Mouse (Mus musculus) 3T3-L1 (cell line): ENCODE data around the gene Hs3st3b1.

ENCODE experiments used
- DNase-seq: peaks from one replicate; pipeline ENCODE4 v3.0.0-alpha.2; 2015; ENCODE audit warnings: low read depth, low spot score

Hs3st3b1 gene

DNA sequence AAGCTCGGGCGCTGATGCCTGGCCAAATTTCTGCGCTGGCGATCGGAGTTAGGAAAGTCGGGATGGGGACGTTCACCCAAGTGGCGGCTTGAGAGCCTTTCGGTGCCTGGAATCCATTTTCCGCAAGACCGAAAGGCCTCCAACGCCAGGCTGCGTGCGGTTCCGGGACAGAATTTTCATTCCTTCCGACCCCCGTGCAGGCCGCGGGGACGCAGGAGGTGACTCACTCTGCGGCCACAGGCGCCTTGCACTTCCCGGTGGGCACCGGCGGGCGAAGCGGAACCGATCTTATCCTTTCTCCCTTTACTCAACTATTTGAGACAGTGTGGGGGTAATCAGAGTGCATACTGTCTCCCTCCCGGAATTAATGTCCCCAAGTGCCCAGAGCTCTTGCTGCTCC lies 1.3 kb upstream of the Hs3st3b1 start:
- no peak for DNase-seq

- no peak for DNase-seq
These were observed 792 bp downstream of the Hs3st3b1 start for GRCm38 (mm10) chr11:63921044-63921951.

DNA sequence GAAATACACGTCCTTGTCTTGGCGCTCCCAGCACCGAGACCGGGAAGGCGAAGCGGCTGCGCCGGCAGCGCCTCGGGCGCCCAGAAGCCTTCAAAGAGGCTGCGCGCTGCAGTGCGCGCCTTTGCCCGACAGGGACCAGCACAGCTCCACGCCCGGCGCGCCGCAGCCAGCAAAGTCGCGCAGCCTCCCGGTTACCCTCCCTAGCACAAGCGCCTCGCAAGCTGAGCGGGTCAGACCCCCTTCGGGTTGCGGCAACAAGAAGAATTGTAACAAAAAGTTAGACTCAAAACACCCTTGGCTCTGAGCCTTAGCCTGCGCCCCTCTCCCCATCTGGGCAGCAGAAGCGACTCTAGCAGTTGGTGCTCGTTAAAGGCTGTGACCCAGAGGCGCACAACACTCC lies 1.6 kb downstream of the Hs3st3b1 start:
- DNase-seq = no peak

GRCm38 (mm10) chr11:63919211-63920098 lies 2.6 kb downstream of the Hs3st3b1 start:
- DNase-seq = no peak

GRCm38 (mm10) chr11:63918321-63919105 lies 3.6 kb downstream of the Hs3st3b1 start:
- DNase-seq = no peak

DNA sequence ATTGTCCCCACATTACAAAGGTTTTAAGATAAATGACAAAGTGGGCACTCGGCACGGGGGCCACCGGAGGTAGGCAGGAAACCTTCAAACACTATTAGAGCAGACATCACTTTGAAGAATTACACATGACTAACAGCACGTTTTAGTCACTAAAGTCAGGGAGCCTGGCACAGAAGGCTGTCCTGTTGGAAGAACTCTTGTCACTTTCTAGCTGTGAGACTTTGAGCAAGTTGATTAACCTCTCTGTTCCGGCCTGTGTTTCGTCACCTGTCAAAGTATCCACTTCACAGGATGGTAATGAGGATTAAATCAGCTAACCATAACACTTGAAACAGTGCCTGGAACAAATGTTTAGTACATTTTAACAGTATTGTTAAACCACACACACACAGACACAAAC lies 4.5 kb downstream of the Hs3st3b1 start:
- no peak for DNase-seq

GRCm38 (mm10) chr11:63914388-63914787 lies 7.7 kb downstream of the Hs3st3b1 start:
- DNase-seq = no peak

DNA sequence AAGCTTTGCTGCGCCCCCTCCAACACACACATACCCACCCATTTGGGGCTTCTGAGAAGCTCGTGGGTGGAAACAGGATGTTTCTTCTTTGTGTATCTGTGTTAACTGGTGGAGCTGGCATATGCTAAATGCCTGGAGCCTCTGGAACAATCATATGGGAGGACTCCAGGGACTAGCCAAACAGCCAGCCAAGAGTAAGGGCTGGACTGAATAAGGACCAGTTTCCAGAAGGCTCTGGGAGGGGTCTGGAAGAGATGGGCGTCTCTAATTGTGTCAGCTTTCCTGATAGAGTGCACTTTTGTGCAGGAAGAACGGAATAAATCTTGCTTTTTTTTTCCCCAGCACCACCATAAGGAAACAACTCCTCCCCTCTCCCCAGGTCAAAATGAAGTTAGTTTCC lies 8.2 kb downstream of the Hs3st3b1 start:
- no peak for DNase-seq

- no peak for DNase-seq
These were observed 11.1 kb downstream of the Hs3st3b1 start for GRCm38 (mm10) chr11:63911001-63911400.

DNA sequence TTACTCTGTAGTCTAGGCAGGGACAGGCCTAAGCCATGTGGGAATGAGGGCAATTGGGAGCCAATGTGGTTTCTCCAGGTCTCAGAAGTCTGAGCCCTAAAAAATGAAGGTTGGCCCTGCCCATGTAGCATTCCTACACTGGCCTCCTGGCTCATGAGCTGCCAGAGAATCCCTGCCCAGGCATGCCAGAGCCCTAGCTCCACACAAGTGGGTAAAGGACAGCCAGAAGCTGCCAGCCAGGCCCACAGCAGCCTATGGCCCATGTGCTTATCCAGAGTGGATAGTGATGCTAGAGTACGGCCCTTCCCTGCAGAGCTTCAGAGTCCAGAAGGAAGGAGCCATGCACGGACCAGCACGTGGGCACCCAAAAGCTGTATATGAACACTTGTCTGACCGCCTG lies 12.1 kb downstream of the Hs3st3b1 start:
- DNase-seq = no peak

DNA sequence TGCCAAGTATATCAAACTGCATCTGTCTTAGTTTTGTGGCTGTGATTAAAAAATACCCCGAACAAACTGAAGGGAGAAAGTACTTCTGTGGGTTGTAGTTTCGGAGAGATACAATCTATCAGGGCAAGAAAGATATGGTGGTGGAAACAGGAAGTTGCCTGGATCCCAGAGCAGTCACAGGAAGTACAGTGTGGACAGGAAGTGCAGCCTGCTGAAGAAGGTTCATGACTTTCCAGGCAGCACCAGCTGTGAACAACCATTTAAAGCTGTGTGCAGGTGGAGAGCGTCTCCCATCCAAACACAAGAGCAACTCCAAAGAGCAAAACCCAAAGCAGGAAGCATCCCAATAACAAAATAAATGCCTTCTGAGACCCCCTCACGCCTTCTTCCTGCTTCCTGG lies 13.6 kb downstream of the Hs3st3b1 start:
- no peak for DNase-seq

GRCm38 (mm10) chr11:63906552-63907353 lies 15.3 kb downstream of the Hs3st3b1 start:
- DNase-seq = no peak

DNA sequence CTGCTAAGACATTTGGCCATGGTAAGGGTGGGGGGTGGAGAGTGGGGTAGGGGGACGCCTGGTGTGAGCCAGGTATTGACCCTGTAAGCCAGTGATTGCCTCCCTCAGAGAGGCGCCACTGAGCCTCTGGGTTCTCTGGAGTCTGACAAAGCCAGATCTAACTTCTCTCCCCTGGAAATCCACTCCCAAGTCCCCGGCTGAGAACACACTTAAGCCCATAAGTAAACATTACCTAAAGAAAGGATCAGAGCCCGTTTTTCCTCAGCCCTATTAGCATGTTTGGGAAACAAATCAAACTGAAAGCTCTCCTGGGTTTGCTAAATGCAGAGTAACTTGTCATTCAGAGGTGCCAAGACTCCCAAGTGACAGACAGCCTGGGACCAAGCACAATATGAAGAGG lies 17.3 kb downstream of the Hs3st3b1 start:
- DNase-seq = no peak

DNA sequence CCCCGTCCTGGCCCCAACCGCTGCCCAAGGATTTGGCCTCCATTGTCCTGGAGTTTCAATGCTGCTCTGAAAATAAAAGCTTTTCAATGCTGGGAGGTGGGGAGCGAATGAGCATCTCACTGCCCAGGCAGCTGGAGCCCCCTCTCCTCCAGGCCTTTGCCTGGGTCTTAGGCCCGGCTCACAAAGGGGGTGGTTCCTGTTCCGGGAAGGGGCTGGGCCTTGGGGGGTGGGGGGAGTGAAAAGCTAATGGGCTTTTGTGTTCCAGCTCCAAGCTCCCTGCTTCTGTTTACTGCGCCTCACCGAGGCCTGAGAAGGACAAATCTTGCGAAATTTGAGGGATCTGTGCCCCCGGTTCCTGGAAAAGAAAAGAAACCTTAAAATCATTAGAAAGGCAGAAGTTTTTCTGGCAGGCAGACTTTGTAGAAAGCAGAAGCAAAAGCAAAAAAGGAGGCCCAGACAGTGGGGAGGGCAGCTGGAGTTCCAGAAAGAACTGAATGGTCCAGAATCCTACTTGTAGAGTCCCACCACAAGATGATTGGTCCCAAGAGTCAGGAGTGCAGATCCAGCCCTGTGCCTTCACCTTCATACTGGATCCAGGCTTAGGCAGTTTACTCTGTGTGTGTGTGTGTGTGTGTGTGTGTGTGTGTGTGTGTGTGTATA lies 23.5 kb downstream of the Hs3st3b1 start:
- DNase-seq = no peak

DNA sequence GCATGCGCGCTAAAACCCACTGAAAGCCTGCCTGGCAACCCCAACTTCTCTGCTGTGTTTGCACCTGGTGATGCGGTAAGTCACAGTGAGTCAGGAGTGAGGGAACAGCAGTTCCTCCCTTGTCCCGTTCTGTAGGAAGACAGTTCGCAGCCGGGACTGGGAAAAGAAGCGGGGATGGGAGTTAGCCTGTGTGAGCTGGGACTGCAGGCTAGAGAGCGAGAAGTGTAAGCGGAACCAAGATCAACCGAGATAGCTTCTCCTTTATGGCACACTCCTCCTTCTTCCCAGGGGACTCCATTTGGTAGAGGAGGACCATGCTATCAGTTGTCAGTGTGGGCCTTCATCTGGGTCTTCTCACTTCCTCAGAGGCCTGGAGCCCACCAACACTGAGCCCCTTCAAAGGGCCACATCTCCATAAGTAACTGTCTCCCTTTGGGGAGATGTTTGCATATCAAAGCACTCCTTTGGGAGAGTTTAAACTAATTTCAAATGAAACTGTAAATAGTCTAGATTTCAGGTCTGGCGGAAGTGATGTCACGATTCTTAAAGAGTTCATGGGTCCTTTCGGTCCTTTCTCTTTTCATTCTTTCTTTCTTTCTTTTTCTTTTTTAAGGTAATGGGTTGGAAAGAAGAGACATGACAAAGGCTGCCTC lies 24.1 kb downstream of the Hs3st3b1 start:
- DNase-seq = no peak

GRCm38 (mm10) chr11:63897011-63897410 lies 25.1 kb downstream of the Hs3st3b1 start:
- no peak for DNase-seq

DNA sequence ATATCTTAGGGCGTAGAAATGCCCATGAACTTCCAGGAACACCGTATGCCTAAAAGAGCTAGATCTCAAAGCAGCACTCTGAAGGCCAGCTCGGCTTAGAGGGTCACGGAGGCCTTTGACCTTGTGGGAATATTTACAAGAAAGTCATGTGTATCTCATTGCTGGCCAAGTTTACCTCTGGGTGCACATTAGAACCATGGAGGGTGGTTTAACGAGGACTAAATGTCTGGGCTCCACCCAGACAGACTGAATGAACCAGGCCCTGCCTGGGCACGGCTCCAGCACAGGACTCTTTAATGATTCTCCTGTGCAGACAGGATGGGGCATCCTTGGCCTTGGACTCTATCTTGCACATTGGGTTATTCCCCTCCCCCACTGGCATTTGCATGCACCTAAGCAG lies 27.9 kb downstream of the Hs3st3b1 start:
- DNase-seq = no peak

DNA sequence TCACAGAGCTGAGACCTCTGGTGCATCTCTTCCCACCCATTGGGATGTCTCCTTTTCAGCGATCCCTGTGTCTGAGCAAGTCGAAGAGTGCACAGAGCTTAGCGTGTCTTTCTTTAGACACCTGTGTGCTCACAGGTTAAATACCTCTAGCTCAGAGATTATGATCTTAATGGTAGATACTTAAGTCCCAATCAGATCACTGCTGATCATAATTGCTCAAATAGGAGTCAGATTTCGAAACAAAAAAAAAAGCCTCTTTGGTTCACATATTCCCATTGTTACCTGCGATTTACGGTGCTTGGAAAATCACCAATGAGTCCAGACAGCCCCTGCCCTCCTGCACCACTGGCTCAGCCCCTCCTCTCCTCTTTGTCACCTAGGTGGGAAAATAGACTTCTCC lies 28.5 kb downstream of the Hs3st3b1 start:
- DNase-seq = no peak

GRCm38 (mm10) chr11:63891479-63892020 lies 30.5 kb downstream of the Hs3st3b1 start:
- DNase-seq = peak; percentile 17

GRCm38 (mm10) chr11:63883385-63883784 lies 38.7 kb downstream of the Hs3st3b1 start:
- DNase-seq = no peak
